Mouse (Mus musculus) CH12F3 (cell line): Measurements from ENCODE around the gene Scpep1.
"Not testable (repeated sequence)": the region's sequence is repeated elsewhere in the genome, so short reads cannot be mapped to it uniquely, and the experiment has no call there.

ENCODE experiments used
- in situ Hi-C: fragments of 300-500 bp; cut with MboI; formaldehyde crosslinking; loops from 2 replicates; pipeline ENCODE4 v1.14.3; 2020; ENCODE audit warnings: low sequenced_read_pairs

Scpep1 gene

DNA sequence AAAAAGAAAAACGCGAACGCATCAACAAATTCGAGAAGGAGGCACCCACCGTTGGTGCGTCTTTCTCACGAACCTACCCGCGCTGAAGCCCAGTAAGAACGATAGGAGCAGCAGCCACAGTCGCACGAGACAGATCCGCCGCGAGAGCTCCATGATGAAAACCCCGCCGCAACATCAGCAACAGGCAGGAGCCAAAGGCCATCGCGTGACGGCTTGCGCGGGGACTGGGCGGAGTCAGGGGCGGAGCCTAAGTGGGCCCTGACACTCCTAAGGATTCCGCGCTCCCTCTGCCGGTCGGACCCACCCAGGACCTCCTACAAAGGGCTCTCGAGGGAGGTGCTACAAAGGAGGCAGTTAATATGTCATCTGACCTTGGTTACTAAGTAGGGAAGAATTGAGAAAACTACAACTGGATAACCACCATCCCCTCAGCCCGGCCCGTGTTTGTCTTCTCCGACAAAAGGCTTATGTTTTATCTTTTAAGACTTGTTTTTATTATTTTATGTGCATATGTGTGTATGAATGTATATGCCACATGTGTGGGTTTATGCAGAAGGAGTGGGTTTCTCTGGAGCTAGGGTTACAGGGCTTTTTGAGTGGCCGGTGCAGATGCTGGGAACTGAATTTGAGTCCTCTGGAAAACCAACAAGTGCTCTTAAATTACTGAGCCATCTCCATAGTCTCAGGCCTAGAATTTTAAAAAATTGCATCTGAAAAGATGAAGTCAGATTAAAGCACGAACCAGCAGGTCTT lies at the start of gene Scpep1:
Scpep1 (minus strand) TSS at position 249 of the 753 bp plus-strand sequence.
- in situ Hi-C loops, result no loop called here

GRCm38 (mm10) chr11:89003726-89004125 lies 48.5 kb upstream of the Scpep1 start:
- in situ Hi-C loops, result loop anchor here (5.0 kb wide), 1 partner anchor 34 kb away; no protein-coding TSS in a partner anchor

GRCm38 (mm10) chr11:89003078-89003477 lies 47.8 kb upstream of the Scpep1 start:
- in situ Hi-C loops, result loop anchor here (5.0 kb wide), 1 partner anchor 34 kb away; no protein-coding TSS in a partner anchor

GRCm38 (mm10) chr11:89002621-89003020 lies 47.4 kb upstream of the Scpep1 start:
- in situ Hi-C loops, result loop anchor here (5.0 kb wide), 1 partner anchor 35 kb away; no protein-coding TSS in a partner anchor

- in situ Hi-C loops, result loop anchor here (5.0 kb wide), 1 partner anchor 35 kb away; no protein-coding TSS in a partner anchor
Observed at GRCm38 (mm10) chr11:89002068-89002467, 46.8 kb upstream of the Scpep1 start.

DNA sequence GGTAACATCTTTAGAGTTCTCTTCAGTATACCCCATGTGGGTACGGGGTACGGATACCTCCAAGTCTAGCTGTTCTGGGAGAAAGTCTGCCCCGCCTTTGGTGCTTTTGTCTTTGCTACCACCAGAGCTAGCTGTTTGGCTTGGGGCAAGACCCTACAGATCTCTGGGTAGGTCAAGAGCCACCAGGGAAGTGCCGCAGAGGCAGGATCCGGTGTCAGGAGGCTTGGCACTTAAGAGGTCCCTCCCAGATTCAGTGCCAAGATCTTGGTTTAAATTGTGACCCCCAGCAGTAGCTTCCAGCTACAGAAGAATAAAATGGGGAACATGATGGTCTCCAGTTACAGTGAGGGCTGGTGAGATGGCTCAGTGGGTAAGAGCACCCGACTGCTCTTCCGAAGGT lies 46.3 kb upstream of the Scpep1 start:
- in situ Hi-C loops, result loop anchor here (5.0 kb wide), 1 partner anchor 36 kb away; no protein-coding TSS in a partner anchor

DNA sequence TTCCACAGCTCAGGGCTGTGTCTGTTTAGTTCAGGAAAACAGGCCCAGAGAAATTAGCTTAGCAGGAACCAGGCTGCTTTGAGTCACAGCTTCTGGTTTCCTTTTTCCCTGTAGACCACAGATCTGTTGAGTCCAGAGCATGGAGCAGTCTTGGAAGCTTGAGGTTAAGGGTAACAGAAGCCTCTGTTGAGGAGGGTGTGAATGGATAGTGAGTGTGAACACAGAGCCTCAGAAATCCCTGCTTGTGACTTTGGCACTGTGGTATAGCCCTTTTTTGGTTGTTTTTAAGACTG lies 45.2 kb upstream of the Scpep1 start:
- in situ Hi-C loops, result loop anchor here (5.0 kb wide), 1 partner anchor 37 kb away; no protein-coding TSS in a partner anchor

GRCm38 (mm10) chr11:88999723-89000526 lies 44.7 kb upstream of the Scpep1 start:
- in situ Hi-C loops, result loop anchor here (5.0 kb wide), 1 partner anchor 37 kb away; no protein-coding TSS in a partner anchor

GRCm38 (mm10) chr11:88998974-88999722 lies 43.9 kb upstream of the Scpep1 start, which contains the start of gene Trim25:
Gene Trim25, plus strand, starts transcription at chr11:88999376.
- in situ Hi-C loops, result no loop called here

DNA sequence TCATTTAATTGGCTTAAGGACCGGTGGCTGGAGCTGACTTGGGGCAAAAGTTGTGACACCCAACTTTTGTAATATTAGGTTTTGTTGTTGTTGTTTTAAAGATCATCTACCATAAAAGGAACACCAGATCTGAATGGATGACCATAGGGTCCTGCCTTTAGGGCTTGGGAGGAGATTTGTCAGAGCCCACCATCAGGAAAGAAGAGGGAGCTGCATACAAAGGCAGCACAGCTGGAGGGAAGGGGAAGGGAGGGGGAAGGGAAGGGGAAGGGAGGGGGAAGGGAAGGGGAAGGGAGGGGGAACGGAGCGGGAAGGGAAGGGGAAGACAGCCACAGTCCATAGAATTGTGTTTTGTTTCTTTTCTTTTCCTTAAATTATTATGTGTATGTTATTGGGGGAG lies 43.1 kb upstream of the Scpep1 start:
- in situ Hi-C loops, result no loop called here

GRCm38 (mm10) chr11:88997343-88997742 lies 42.1 kb upstream of the Scpep1 start:
- in situ Hi-C loops, result not testable (repeated sequence)

GRCm38 (mm10) chr11:88996427-88996826 lies 41.2 kb upstream of the Scpep1 start:
- in situ Hi-C loops, result no loop called here

DNA sequence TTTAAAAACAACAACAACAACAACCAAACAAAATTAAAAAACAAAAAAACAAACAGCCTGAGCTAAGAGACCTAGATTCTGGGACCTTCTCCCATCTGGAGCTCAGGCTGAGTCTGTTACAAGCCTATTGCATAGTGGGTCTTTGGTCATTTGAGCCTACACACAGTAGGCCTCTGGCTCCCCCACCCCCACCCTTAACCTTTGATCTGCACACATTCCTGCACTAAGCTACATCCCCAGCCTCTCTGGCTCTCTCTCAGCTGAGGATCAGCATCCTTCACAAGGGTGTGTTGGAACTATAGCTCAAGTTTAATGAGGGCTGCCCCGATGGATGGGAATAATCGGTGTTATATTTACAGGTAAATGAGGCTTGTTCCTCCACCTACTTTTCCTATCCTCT lies 40.4 kb upstream of the Scpep1 start:
- in situ Hi-C loops, result no loop called here

GRCm38 (mm10) chr11:88994492-88994891 lies 39.2 kb upstream of the Scpep1 start:
- in situ Hi-C loops, result no loop called here

GRCm38 (mm10) chr11:88993625-88994024 lies 38.4 kb upstream of the Scpep1 start:
- in situ Hi-C loops, result no loop called here

DNA sequence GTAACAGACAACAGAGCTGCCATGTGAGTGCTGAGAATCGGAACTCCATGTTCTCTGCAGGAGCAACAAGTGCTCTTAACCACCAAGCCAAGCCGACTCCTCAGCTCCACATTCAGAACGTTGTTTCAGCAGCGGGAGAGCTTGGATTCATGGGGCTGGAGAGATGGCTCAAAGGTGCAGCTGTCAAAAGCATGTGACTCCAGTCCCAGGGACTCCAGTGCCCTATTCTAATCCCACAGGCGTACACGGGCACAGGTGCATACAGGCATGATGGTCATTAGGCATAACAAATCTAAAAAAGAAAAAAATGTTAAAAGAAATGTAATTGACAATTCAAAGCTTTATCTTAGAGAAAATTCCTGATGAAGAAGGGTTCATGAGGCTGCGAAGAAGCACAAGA lies 37.9 kb upstream of the Scpep1 start:
- in situ Hi-C loops, result no loop called here

DNA sequence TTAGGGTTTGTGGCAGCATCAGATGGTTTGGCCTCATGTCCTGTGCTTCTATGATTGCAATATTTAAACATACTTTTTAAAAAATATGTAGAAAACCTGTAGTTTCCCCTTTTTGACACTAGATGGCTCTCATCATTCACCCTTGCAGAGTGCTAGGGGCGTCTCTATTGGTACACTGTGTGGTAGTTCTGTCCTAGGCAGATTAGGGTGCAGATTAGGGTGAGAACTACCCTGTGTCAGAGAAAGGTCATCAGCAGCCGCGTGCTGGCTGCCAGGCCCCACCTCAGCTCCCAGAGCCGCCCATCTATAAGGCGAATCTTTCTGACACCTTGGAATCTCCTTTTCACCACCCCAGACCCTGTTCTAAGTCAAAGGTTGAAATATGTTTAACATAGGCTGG lies 34.3 kb upstream of the Scpep1 start:
- in situ Hi-C loops, result loop anchor here (10.0 kb wide), 1 partner anchor 45 kb away; no protein-coding TSS in a partner anchor

DNA sequence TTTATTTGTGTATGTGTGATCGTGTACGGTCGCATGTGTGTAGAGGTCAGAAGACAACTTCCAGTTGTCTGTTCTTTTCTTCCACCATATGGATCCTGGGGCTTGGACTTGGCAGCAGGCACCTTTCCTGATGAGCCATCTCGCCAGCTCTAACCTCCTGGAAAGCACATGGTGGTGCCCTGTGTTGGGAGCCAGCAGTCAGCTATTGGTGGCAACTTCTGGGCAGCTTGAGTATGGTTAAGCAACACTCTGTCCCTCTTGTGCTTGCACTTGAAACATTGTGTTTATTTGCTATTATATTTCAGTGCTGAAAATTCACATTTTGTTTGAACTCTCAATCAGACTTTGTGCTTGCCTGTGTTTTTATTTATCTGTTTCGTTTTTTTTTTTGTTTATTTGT lies 33.7 kb upstream of the Scpep1 start:
- in situ Hi-C loops, result loop anchor here (10.0 kb wide), 1 partner anchor 46 kb away; no protein-coding TSS in a partner anchor

GRCm38 (mm10) chr11:88986616-88987015 lies 31.4 kb upstream of the Scpep1 start:
- in situ Hi-C loops, result loop anchor here (10.0 kb wide), 1 partner anchor 48 kb away; no protein-coding TSS in a partner anchor

DNA sequence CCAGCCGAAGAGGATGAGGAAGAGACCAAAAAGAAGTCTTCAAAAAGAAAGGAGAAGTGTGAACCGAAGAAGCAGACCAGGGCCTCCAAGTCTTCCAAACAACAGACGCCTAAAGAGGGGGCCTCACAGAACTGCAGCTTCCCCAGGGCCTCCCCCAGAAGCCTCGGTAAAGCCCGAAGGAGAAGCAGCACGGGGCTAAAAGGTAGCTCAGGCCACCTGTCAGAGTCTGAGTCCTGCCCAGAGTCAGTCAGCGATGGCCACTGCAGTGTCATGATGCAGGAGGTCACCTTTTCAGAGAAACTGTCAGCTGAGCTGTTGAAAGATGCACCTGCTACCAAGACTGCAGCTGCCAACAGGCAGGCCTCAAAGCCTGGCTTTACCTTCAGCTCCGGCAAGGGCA lies 26.1 kb upstream of the Scpep1 start:
- in situ Hi-C loops, result loop anchor here (10.0 kb wide), 1 partner anchor 53 kb away; no protein-coding TSS in a partner anchor

- in situ Hi-C loops, result no loop called here
Observed at GRCm38 (mm10) chr11:88977188-88977587, 21.9 kb upstream of the Scpep1 start.
